Mouse (Mus musculus) brain, embryonic 14.5 days (tissue): ENCODE measurements at regions not wholly inside any gene's neighbourhood (a gene's known extent, or its start where the extent isn't known, plus 50 kb on each side); places are given as distances from the start of the nearest gene placed in this dataset.

Experiments used
- CTCF ChIP-seq: fragments of 200-500 bp; IDR thresholded peaks from 2 replicates; pipeline ENCODE4 v1.5.1; 2012; ENCODE audit warnings: inconsistent platforms, mild to moderate bottlenecking, moderate library complexity, borderline replicate concordance; ENCODE audit not compliant: insufficient read depth, insufficient read length; ENCODE audit errors: extremely low read depth
- POLR2A ChIP-seq: fragments of 200-500 bp; IDR thresholded peaks from 2 replicates; pipeline ENCODE4 v1.6.1; 2012; ENCODE audit warnings: mild to moderate bottlenecking, inconsistent platforms, borderline replicate concordance; ENCODE audit not compliant: poor library complexity, insufficient read depth, insufficient read length, severe bottlenecking; ENCODE audit errors: extremely low read depth

DNA sequence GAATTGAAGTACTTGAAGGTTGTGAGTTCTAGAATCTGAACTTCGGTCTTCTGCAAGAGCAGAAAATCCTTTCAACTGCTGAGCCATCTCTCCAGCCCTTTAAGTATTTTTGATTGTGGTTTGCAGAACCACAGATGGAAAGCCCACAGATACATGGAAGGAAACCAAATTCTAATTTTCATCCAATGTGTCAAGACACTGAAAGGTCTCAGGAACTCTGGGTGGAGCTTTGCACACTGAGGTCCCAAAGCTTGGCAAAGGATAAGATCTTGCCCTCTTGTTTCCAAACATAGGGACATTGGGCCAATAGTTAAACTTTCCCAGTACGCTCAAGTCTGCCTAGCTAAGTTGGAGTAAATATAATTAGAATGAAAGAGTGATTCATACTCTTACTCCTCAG is 102.6 kb upstream of the Ado start:
- TF ChIP-seq CTCF, result no peak
- TF ChIP-seq POLR2A, result no peak
